Mouse (Mus musculus) urinary bladder, adult 18-20 months (tissue): Measurements from ENCODE around the gene Rnf227.

Experiments
- DNase-seq, 2 experiments: peaks; one replicate each; pipeline ENCODE4 v3.0.0; 2022; ENCODE audit warnings: low spot score in 2 of 2, mixed read lengths in 2 of 2

Rnf227 gene

DNA sequence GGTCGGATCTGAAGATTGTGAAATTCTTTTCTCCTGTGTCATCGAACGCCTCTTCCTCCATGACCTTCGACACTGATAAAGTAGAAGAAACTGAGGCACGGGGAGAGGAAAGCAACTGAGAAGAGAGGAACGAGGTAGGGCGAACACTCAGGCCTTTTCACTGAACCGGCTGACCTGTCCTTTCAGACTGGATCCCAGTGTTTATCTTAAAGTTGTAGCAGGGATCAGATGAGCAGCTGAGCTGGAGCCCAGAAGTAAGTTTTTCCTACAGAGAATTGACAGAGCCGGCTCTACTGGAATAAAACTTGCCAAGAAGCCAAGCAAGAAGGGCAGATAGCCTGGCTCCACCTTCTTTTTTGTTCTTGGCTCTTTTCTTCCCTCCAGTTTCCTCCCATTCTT is 30.6 kb downstream of the Rnf227 start:
- peak in 1 of 2 experiments; percentile 8 for DNase-seq

DNA sequence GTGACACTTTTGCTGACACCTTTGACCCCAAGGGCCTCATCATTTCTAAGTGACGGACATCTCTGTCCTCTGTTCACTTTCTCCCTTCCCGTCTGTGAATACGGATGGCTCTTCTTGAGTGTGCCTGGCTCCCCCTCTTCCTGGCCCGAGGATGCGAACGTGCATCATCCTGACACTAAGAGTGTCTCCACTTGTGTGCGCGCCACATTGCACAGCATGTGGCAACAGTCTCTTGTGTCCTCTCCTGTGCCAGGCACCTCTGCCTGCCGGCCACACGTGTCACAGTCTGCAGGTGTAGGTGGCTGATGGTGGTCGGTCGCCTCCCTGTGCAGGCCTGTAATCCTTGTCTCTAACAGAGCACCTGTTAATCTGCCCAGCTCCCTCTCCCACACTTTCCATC is 31.3 kb downstream of the Rnf227 start:
- no peak for DNase-seq

DNA sequence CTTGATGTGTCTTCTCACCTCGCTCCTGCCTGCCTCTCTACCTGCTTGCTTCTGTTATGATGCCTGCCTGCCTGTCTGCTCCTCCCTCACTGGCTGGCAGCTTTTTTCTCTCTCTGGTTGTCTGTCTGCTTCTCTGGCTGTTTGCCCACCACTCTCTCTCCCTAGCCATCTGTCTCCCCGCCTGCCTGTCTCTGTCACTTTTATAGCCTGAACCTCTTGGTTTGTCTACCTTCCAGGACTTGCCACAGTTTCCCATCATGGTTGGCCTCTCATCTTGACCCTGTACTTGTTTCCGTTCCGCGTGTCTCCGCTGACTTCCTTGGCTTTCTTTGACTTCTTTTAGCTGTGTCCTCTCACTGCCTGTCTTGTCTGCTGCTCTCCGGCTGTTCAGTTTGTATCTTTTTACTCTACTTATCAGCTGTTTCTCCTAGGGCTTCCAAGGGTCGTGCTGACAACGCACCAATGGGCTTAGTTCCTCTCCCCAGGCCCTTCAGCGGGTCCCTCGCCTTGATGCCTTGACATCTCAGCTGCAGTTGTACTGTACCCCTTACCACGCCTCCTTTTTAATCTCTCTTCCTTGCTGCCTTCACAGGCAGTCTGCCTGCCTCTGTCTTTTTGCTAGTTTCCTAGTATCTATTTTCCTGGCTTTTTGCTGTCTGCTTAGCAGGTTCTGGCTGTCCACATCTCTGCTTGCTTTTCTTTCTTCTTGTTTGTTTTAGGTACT is 32.0 kb downstream of the Rnf227 start:
- DNase-seq: no peak

DNA sequence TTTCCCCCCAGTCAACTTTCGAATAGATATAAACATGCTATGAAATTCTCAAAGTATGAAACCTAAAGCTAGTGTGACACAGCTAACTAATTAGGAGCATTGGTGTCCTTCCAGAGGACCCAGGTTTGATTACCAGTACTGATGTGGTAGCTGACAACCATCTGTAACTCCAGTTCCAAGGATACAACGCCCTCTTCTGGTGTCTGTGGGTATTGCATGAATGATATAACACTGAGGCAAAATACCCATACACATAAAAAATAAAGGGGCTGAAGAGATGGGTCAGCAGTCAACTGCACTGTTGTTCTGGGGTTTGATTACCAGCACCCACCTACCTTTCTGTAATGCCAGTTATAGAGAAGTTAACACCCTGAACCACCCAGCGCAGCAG is 32.5 kb downstream of the Rnf227 start:
- no peak for DNase-seq

DNA sequence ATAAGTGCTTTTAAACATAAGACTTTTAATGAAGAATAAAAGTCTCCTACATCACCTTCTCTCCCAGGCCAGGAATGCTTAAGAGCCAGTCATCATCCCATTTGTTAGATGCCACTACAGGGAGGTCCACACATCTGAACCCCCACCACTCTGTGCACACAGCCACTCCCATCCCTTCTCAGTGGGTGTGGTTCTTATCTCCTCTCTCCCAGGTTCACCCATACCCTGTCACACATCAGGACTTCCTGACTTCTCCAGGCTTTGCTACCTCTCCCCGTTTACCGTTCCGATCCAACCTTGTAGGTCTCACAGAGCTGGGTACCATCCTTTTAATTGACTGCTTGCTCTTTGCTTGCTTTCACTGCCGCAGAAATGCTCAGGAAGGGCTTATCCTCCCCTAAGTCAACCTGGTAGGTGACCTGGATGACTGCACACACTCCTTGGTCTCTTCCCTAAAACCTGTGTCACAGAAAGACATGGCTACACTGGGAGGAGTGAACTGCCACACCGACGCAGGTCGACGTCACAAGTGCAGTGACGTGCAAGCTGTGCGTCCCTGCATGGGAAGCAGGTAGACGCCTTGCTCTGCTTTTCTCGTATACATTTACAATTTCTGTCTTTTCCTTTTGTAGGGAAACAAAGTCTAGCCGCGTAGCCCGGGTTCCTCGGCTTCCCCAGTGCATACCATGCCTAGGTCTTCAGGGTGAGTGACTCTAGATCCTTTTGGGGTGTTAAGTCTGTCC is 33.1 kb downstream of the Rnf227 start:
- no peak for DNase-seq

DNA sequence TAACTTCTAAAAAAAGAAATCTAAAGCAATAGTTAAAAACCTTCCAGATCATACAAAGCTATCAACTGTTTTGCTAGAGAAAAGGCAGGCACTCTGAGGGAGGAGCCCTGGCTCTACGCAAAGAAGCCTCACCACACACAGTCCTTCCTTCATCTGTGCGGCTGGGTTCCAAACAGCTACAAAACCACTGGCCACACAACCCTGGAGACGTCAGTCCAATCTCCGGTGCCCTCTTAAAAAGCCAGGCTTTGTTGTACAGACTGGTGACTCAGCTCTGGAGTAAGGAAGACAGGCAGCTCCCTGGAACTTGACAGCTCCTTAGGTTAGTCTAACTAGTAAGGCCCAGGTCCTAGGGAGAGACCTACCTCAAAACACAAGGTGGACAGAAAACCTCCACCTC is 35.4 kb downstream of the Rnf227 start:
- no peak for DNase-seq

DNA sequence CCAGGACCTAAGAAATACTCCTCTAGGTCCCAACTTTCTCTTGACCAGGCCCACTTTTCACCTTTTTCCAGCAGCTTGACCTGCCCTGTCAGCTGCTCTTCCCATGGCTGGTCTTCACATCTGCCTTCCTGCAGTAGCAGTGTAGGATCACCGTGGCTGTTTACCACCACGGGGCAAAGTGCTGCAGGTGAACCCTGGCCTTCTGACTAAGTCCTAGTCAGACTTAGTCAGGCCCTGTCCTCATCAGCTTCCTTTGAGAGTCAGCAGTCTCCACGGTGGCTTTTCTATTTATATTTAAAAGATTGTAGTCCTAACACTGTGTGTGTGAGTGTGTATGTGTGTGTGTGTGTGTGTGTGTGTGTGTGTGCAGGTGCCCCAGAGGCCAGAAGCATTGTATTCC is 37.5 kb downstream of the Rnf227 start:
- no peak for DNase-seq

DNA sequence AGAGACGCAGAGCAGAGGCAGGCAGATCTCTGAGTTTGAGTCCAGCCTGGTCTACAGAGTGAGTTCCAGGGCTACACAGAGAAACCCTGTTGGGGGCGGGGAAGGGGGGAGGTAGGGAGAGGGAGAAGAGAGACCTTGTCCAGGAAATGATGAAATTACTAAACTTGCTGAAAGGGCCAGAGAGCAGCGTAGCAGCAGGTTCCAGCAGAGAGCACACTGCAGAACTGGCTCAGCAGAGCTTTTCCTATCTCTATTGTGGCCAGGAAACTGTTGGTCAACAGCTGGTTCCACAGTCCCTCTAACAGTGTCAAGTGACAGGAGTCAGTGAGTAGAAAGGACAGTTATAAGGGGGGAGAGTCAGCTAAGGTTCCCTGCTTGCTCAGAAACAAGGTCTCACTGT is 39.3 kb downstream of the Rnf227 start:
- DNase-seq: no peak

DNA sequence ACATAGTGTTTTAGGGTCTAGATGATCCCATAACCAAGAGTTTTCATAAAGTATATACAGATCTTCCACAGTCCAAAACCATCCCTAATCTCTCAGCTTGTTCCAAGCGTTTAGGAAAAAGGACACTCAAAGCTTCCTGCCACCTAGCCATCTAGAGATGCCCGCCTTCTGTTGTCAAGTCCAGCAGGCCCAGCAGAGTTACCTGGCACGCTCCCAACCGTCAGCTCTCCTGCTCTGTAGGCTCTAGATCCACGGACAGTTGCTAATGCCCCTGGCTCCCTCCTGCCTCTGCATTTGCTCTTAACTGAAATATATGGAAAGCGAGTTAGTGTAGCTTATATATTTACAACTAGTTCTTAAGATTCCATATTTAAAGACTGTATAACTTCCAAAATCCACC is 41.1 kb downstream of the Rnf227 start:
- no peak for DNase-seq

DNA sequence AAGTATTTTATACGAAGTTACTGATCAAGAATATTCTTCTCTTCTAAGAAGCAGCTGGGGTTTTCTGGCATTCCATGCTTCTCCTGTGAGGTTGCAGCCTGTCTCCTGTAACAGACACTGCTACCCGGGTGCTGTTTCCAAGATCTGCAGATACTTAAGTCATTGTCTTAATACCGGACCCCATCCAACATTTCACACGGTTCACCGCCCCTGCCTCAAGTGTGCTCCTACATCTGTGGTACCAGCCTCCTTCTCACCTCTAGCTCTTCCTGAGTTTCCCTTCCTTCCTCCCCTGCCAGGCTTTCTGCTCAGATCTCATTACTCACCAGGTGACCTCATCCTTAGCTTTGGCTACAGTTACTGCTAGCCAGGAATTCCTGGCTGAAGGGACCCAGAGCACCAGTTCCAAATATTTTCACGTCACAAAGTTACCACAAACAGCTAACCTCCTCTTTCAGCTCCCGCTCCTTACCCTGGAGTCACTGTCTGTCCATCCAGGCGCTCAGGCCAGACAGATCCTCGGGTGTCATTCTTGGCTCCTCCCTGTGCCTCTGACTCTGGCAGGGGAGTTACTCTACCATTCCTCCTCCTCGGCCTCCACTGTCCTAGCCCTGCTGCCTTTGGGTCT is 42.3 kb downstream of the Rnf227 start:
- no peak for DNase-seq

DNA sequence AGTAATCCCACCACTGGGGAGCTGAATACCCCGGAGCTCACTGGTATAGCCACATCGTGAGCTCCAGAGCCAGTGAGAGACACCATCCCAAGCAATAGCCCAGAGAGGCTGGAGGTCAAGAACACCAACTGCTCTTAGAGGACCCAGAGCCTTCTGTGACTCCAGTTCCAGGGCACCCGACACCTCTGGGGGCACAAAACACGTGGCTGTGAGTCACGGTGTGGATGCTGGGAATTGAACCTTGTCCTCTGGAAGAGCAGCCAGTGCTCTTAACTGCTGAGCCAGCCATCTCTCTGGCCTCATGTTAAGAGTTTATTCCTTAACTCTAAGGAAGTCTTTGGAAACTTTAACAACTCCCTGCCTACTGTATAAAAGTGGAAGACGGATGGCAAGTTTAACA is 44.7 kb downstream of the Rnf227 start:
- DNase-seq: no peak

DNA sequence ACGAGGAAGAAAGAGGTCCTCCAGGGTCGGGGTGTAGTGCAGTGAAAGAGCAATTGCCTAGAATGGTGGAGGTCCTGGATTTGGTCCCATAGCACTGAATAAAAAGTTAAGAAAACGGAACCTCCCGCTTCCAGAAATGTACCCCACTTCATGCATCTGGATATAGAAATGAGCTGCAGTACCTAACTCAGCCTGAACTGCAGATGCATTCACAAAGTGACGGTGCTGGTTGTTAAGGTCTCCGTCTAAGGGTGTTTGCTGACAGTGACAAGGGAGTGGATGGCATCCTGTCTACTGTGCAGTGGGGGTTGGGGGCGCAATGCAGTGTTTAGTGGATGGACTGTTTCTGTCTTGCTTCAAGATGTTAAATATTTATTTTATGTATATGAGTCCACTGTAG is 46.5 kb downstream of the Rnf227 start:
- no peak for DNase-seq

DNA sequence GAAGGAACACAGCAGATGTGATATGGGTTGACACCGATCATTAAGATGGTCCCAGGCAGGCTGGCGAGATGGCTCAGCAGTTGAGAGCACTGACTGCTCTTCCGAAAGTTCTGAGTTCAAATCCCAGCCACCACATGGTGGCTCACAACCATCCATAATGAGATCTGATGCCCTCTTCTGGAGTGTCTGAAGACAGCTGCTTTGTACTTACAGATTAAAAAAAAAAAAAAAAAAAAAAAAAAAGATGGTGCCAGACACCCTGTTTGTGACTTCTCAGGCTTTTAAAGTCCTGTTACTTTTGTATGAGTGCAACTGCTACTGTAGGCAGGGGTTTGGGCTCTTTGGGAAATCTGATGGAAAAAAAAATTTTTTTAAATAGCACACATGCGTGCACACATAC is 48.4 kb downstream of the Rnf227 start:
- DNase-seq: no peak

DNA sequence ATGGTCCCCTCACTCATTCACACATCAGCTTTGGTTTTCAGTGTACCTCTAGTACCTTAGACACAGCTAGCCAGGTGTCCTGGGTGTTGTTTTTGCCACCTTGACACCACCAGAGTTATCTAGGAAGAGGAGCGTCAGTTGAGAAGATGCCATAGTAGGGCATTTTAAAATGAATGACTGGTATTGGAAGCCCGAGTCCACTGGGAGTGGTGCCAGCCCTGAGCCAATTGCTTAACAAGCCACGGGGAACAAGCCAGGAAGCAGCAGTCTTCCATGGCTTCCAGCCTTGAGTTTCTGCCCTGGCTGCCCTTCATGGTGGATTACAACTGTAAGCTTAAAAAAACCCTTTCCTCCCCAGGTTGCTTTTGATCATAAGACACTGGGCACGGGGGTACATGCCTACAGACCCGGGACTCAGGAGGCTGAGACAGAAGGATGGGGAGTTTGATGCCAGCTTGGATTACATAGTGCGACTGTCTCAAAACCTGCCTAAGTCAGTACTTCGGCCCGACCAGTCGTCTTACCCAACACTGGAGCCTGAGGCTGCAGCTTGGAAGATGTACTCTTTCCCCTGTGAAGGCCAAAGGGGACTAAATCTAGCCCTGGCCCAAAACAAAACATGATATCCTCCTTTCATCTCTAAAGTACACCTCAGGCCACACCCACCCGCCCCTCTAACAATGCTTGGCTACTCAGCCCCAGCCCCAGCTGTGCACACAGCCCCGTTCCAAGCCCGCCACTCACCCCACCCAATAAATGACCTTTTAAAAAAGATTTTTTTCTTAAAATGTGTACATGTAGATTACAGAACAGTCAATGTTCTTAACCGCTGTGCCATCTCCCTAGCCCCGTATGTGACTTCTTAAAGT is 49.5 kb downstream of the Rnf227 start:
- peak in 1 of 2 experiments; percentile 9 for DNase-seq

DNA sequence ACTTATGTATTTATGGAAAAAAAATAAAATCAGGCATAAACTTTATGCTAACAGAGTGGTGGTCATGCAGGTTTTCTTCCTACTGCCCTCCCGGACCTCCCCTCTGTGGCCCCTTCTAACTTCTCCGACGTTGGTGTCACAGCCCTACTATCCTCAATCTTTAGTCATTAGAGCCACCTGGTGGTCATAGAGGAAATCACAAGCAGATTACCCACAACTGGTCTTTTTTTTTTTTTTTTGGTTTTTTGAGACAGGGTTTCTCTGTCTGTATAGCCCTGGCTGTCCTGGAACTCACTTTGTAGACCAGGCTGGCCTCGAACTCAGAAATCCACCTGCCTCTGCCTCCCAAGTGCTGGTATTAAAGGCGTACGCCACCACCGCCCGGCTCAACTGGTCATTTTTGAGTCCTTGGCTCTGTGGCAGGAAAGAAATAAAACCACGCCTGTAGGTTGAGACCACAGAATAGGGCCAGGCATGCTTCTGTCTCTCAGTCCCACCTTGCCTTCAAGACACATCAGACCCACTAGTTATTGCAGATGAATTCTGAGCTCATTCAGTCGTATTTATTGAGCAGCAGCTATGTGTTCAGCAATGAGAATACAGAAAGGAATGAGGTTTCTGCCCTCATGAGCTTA is 50.3 kb downstream of the Rnf227 start:
- DNase-seq: peak in 1 of 2 experiments; percentile 35
